Mouse (Mus musculus): Measurements from ENCODE around the gene Mdga2. TPM values are rescaled to one million over a fixed set of nuclear protein-coding genes. Genes with fewer than 3 reads are reported as not detected.

Mdga2 gene
- polyA plus RNA-seq, 1 experiment = 0.66 TPM

DNA sequence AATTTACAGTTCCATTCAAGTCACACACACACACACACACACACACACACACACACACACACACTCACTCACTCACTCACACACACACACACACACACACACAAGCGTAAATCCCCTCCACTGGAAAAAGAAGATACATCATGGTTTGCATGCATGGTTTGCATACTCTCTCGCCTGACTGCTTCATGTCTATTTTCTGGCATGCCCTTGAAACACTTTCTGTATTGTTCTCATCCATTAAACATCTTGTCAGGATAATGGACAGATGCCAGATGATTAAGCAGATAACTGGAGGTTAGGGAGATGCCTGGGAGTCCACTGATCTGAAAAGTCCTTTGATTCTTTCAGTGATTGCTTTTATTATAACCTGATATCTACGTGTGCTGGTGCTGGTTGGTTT, 665.5 kb downstream of the Mdga2 start:
- Histone ChIP-seq H3K4me1 (replicated peaks; ENCODE audit: control insufficient read depth, insufficient read depth, low read length) (no peaks in the 10 kb centered on the region), H3K27me3 (ENCODE audit: control insufficient read depth, insufficient read depth, low read length) (no peaks in the 10 kb centered on the region), H3K36me3 (ENCODE audit: control insufficient read depth, insufficient read depth, low read length) (no peaks in the 10 kb centered on the region), H3K27ac (ENCODE audit: control insufficient read depth, insufficient read depth, low read length) (no peak overlapping the region), H3K4me3 (ENCODE audit: control insufficient read depth, insufficient read depth, low read length) (no peak overlapping the region)
- TF ChIP-seq POLR2A (IDR thresholded peaks at IDR 0.05; ENCODE audit: control insufficient read depth, extremely low read depth, insufficient read depth, low read length, poor library complexity) = no peak
- TF ChIP-seq CTCF (IDR thresholded peaks at IDR 0.05; ENCODE audit: borderline replicate concordance, control insufficient read depth, extremely low read depth, insufficient read depth, low read length, poor library complexity) = no peak
- WGBS = 91% methylated on average over 3 of the region's 3 CpGs
- no peak for DNase-seq

DNA sequence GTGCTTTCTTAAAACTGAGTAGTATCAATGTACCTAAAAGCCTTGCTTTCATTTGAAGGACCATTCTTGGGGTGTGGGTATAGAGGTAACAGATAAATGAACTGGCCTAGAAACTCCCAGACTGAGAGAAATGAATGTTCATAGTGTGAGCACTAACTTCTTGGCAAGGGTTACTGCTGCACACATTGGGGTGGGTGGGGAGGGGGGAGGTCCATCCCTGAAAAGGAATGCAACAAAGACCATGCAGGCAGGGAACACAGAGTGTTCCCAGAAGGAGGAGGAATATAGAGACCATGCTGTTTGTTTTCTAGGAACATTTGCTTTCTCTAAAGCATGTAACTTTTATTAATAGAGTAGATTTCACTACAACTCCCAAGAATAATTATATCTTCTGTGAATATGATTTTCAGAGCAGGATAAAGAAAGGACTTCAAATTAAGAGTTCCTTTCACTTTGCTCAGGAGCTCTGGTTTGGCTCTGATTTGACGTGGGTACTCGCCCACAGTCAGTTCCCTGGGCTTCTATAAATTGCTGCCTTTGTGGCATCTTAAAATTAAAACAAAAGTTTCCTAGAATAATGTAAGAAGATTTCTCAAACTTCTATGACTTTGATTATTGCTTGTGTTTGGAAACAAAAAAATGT, 666.0 kb downstream of the Mdga2 start:
- no peak for DNase-seq
- H3K27ac ChIP-seq (ENCODE audit: control insufficient read depth, insufficient read depth, low read length) = no peak overlapping the region
- H3K4me1 ChIP-seq (replicated peaks; ENCODE audit: control insufficient read depth, insufficient read depth, low read length) = no peaks in the 10 kb centered on the region
- no peak overlapping the region for H3K4me3 ChIP-seq (ENCODE audit: control insufficient read depth, insufficient read depth, low read length)
- no peaks in the 10 kb centered on the region for H3K36me3 ChIP-seq (ENCODE audit: control insufficient read depth, insufficient read depth, low read length)
- 79% methylated on average over 2 of the region's 2 CpGs for WGBS
- no peak for TF ChIP-seq POLR2A (IDR thresholded peaks at IDR 0.05; ENCODE audit: control insufficient read depth, extremely low read depth, insufficient read depth, low read length, poor library complexity)
- TF ChIP-seq CTCF (IDR thresholded peaks at IDR 0.05; ENCODE audit: borderline replicate concordance, control insufficient read depth, extremely low read depth, insufficient read depth, low read length, poor library complexity) = no peak
- no peaks in the 10 kb centered on the region for H3K27me3 ChIP-seq (ENCODE audit: control insufficient read depth, insufficient read depth, low read length)

DNA sequence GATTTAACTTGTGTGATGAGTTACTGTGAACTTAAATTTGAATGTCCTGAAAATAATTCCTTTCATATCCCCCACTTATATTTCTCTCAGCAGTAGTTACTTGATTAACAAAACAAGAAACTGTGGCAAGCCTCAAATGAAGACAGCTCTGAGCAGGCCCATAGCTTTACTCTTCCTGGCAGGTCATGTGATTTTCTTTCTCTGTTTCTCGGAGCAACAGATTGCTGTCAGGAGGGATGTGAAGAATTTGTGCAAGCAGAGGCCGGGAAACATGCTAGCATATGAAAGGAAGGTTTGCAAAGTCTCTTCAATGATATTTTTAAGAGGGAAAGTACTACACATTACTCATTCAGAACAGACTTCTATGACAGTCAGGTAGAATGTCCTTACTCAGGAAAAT, 697.4 kb downstream of the Mdga2 start:
- Histone ChIP-seq H3K27me3 (ENCODE audit: control insufficient read depth, insufficient read depth, low read length) (no peaks in the 10 kb centered on the region), H3K27ac (ENCODE audit: control insufficient read depth, insufficient read depth, low read length) (no peak overlapping the region), H3K4me1 (replicated peaks; ENCODE audit: control insufficient read depth, insufficient read depth, low read length) (no peaks in the 10 kb centered on the region), H3K36me3 (ENCODE audit: control insufficient read depth, insufficient read depth, low read length) (no peaks in the 10 kb centered on the region), H3K4me3 (ENCODE audit: control insufficient read depth, insufficient read depth, low read length) (no peak overlapping the region)
- no peak for TF ChIP-seq POLR2A (IDR thresholded peaks at IDR 0.05; ENCODE audit: control insufficient read depth, extremely low read depth, insufficient read depth, low read length, poor library complexity)
- no peak for TF ChIP-seq CTCF (IDR thresholded peaks at IDR 0.05; ENCODE audit: borderline replicate concordance, control insufficient read depth, extremely low read depth, insufficient read depth, low read length, poor library complexity)
- 72% methylated on average over 2 of the region's 2 CpGs for WGBS
- DNase-seq = no peak

DNA sequence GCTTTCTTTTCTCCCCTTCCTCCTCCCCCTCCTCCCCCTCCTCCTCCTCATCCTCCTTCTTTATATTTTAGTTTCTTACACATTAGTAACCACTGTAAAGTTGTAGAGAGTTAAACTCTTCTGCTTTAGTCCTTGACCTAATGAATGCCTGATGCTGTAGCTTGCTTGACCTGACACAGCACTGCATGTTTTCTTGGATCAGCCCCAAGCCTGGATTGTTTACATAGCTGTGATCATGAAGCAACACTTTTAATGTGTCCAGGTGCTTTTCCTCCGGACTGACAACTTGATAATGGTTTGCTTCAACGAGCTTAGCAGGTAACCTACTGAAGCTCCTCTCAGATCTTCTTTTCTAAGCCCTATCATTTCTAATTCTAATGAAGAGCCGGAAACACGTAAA, 723.1 kb downstream of the Mdga2 start:
- TF ChIP-seq CTCF (IDR thresholded peaks at IDR 0.05; ENCODE audit: borderline replicate concordance, control insufficient read depth, extremely low read depth, insufficient read depth, low read length, poor library complexity) = no peak
- no peaks in the 10 kb centered on the region for H3K36me3 ChIP-seq (ENCODE audit: control insufficient read depth, insufficient read depth, low read length)
- no peak overlapping the region for H3K4me3 ChIP-seq (ENCODE audit: control insufficient read depth, insufficient read depth, low read length)
- WGBS = 82% methylated on average over 4 of the region's 4 CpGs
- no peak overlapping the region for H3K27ac ChIP-seq (ENCODE audit: control insufficient read depth, insufficient read depth, low read length)
- H3K4me1 ChIP-seq (replicated peaks; ENCODE audit: control insufficient read depth, insufficient read depth, low read length) = no peaks in the 10 kb centered on the region
- DNase-seq = no peak
- no peaks in the 10 kb centered on the region for H3K27me3 ChIP-seq (ENCODE audit: control insufficient read depth, insufficient read depth, low read length)

DNA sequence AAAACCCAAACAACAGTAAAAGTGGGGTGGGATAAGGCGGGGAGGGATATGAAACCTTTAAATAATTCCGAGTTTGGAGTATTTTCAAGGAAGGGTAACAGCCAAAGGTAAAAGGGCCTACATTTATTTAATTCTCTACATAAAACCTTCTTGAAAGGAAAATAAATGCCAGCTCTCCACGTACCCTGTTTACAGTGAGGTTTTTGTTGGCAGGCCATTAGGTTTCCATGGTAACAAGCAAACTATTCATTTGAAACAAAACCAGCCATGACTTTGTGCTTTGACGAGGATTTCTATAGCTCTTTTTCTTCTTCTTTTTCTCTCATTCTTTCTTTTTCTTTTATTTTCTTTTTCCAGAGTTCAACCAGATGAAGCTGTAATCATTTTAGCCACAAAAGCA, 751.5 kb downstream of the Mdga2 start:
- no peak overlapping the region for H3K4me3 ChIP-seq (ENCODE audit: control insufficient read depth, insufficient read depth, low read length)
- H3K4me1 ChIP-seq (replicated peaks; ENCODE audit: control insufficient read depth, insufficient read depth, low read length) = no peaks in the 10 kb centered on the region
- no peak overlapping the region for H3K27ac ChIP-seq (ENCODE audit: control insufficient read depth, insufficient read depth, low read length)
- H3K36me3 ChIP-seq (ENCODE audit: control insufficient read depth, insufficient read depth, low read length) = no peaks in the 10 kb centered on the region
- no peak for DNase-seq
- no peaks in the 10 kb centered on the region for H3K27me3 ChIP-seq (ENCODE audit: control insufficient read depth, insufficient read depth, low read length)
- WGBS = 84% methylated on average over 4 of the region's 4 CpGs
- TF ChIP-seq CTCF (IDR thresholded peaks at IDR 0.05; ENCODE audit: borderline replicate concordance, control insufficient read depth, extremely low read depth, insufficient read depth, low read length, poor library complexity) (no peak), POLR2A (IDR thresholded peaks at IDR 0.05; ENCODE audit: control insufficient read depth, extremely low read depth, insufficient read depth, low read length, poor library complexity) (no peak)

DNA sequence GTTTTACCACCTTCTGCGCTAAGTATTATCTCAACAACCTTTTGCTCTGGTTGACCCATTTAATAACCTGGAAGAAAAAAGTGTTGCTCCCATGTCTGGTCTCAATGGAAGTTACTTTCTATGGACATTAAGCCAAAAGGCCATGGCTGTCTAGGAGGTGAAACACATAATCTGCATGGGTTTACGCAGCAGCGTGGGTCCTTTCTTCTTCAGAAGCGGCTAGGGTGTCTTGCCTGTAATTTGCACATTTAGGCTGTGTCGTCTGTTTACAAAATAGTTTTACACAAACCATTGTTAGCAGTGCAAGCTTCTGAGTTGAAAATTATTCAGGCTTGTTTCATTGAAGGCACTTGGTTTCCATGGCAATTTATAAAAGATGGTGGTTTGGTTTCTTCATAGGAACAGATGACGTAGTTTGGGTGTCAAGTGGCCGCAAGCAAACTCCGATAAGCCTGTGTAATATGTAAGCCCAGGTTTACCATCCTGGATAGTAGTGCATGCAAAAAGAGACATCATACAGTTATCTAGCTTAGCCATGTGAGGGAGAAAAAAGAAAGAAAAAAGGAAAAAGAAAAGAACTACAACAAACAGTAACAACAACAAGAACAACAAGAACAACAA, 752.0 kb downstream of the Mdga2 start:
- WGBS = 94% methylated on average over 8 of the region's 8 CpGs
- no peak overlapping the region for H3K4me3 ChIP-seq (ENCODE audit: control insufficient read depth, insufficient read depth, low read length)
- H3K4me1 ChIP-seq (replicated peaks; ENCODE audit: control insufficient read depth, insufficient read depth, low read length) = no peaks in the 10 kb centered on the region

More for the DNA sequence above, 752.0 kb downstream of the Mdga2 start:
- Histone ChIP-seq H3K36me3 (ENCODE audit: control insufficient read depth, insufficient read depth, low read length) (no peaks in the 10 kb centered on the region), H3K27ac (ENCODE audit: control insufficient read depth, insufficient read depth, low read length) (no peak overlapping the region), H3K27me3 (ENCODE audit: control insufficient read depth, insufficient read depth, low read length) (no peaks in the 10 kb centered on the region)
- DNase-seq = no peak
- no peak for TF ChIP-seq CTCF (IDR thresholded peaks at IDR 0.05; ENCODE audit: borderline replicate concordance, control insufficient read depth, extremely low read depth, insufficient read depth, low read length, poor library complexity)
- no peak for TF ChIP-seq POLR2A (IDR thresholded peaks at IDR 0.05; ENCODE audit: control insufficient read depth, extremely low read depth, insufficient read depth, low read length, poor library complexity)
